Mouse (Mus musculus) erythroblast, embryonic 14.5 days (primary cell): ENCODE data around the gene Rgs2.

ENCODE experiments used
- GATA1 ChIP-seq: IDR thresholded peaks from 2 replicates; pipeline ENCODE4 v1.6.1; 2012; ENCODE audit warnings: low read length, inconsistent platforms, mixed read lengths
- TAL1 ChIP-seq: IDR thresholded peaks from 3 replicates; pipeline ENCODE4 v1.6.1; 2012; ENCODE audit warnings: low read length, inconsistent platforms, mixed read lengths

DNA sequence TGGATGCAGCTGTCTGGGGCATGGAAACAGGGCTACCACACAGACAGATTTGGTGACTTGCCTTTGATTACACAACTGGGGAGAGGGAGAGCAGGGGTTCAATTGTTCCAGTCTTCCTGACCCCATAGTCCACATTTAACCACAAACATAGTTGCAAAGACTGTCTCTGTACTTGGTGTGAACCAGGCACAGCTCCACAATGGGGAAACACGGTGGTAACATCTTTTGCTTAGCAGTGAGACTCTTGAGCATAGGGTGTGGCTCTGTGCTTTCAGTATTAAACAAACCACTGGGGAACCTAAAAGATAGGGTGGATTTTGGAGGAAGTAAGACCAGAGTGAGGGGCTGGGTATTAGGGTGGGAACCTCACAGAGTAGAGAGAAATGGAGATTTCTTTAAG lies 47.9 kb downstream of the Rgs2 start:
- TF ChIP-seq GATA1 (no peak), TAL1 (no peak)
